In the genomic region with DNA sequence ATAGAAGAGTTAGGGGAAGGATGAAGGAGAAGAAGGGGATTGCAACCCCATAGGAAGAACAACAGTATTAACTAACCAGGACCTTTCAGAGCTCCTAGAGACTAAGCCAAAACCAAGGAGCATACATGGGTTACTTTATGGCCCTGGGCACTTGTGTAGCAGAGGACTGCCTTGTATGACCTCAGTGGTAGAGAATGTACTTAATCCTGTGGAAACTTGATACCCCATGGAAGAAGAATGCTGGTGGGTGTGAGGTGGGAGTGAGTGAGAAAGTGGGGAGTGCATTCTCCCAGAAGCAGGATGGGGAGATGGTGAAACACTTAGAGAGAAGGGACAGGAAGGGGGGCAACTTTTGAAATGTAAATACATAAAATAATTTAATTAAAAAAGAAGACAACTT, we compare ENCODE assay signal across 21 mouse cellular contexts.
A peak's percentile ranks its signal among the peaks of the same experiment; 100 is the strongest.
DNase-seq lines count a peak whose midpoint lies in the region; ATAC-seq and TF ChIP-seq lines count a peak whose summit lies in the region.
"Had no signal": no experiment of that assay in that cellular context is flagged by ENCODE, and none has a peak within 500 bp of the region (broad histone marks: within the 10 kb centered on the region; RNA-seq: fewer than 3 reads in every experiment).

No protein-coding gene starts in this region.

- DNase-seq in embryo, embryonic 10 days (ENCODE audit: low spot score) = peak; percentile 9
- DNase-seq in embryo, embryonic 11 days = no peak
- no peak for DNase-seq in kidney, postnatal 0 days (ENCODE audit: low spot score)
- no peak for DNase-seq in layer of hippocampus, postnatal 10 days (ENCODE audit: low spot score in 2 of 2)
- DNase-seq: adrenal gland, postnatal 10 days; adrenal gland, postnatal 36 days; cerebellum, adult 18-20 months; cerebellum, adult 9-10 months; cerebellum, postnatal 14 days; gastrocnemius, postnatal 10 days; gastrocnemius, postnatal 36 days; heart, adult 2 months had no signal

- no peak for TF ChIP-seq CTCF in kidney, postnatal 0 days (IDR thresholded peaks at IDR 0.05; ENCODE audit: low read depth)

- H3K27me3 ChIP-seq in kidney, postnatal 0 days (ENCODE audit: insufficient read depth, low read length) = no peaks in the 10 kb centered on the region
- H3K27me3 ChIP-seq in kidney, embryonic 16.5 days (ENCODE audit: insufficient read depth, low read length) = no peaks in the 10 kb centered on the region
- no peaks in the 10 kb centered on the region for H3K27me3 ChIP-seq in limb, embryonic 13.5 days
- H3K27me3 ChIP-seq in heart, embryonic 12.5 days (replicated peaks) = no peaks in the 10 kb centered on the region
- H3K27me3 ChIP-seq: embryonic facial prominence, embryonic 12.5 days; embryonic facial prominence, embryonic 15.5 days; hindbrain, embryonic 12.5 days; hindbrain, embryonic 15.5 days had no signal

- H3K9ac ChIP-seq in kidney, postnatal 0 days (ENCODE audit: low read depth, low read length) = no peak overlapping the region
- no peak overlapping the region for H3K9ac ChIP-seq in kidney, embryonic 16.5 days (replicated peaks; ENCODE audit: low read length)
- no peak overlapping the region for H3K9ac ChIP-seq in limb, embryonic 13.5 days
- no peak overlapping the region for H3K9ac ChIP-seq in heart, embryonic 12.5 days
- H3K9ac ChIP-seq: embryonic facial prominence, embryonic 12.5 days; embryonic facial prominence, embryonic 15.5 days; hindbrain, embryonic 12.5 days; hindbrain, embryonic 15.5 days had no signal

- ATAC-seq in kidney, postnatal 0 days (replicated peaks; ENCODE audit: low FRiP score, low read depth) = 0 out of 2 replicates have a peak, but pooled peaks have one; percentile 21
- no peak for ATAC-seq in kidney, embryonic 16.5 days (ENCODE audit: low FRiP score, low TSS enrichment)
- peak; percentile 75; the same call in 1 of the 2 replicates for ATAC-seq in limb, embryonic 13.5 days (ENCODE audit: low FRiP score, low read depth)
- no peak for ATAC-seq in heart, embryonic 12.5 days (ENCODE audit: insufficient number of reproducible peaks, low FRiP score)
- ATAC-seq: forebrain, embryonic 14.5 days had no signal

- H3K9me3 ChIP-seq in kidney, postnatal 0 days (replicated peaks; ENCODE audit: low read length) = no peaks in the 10 kb centered on the region
- no peaks in the 10 kb centered on the region for H3K9me3 ChIP-seq in kidney, embryonic 16.5 days (ENCODE audit: low read length)
- H3K9me3 ChIP-seq in limb, embryonic 13.5 days = no peaks in the 10 kb centered on the region; the same call in 1 of the 2 replicates
- 0 out of 2 replicates have a peak, but pooled peaks cover 4% of the 10 kb centered on the region for H3K9me3 ChIP-seq in heart, embryonic 12.5 days (replicated peaks)
- H3K9me3 ChIP-seq: embryonic facial prominence, embryonic 12.5 days; embryonic facial prominence, embryonic 15.5 days; hindbrain, embryonic 12.5 days; hindbrain, embryonic 15.5 days had no signal

- no peaks in the 10 kb centered on the region for H3K4me1 ChIP-seq in kidney, postnatal 0 days (replicated peaks; ENCODE audit: insufficient read depth, low read length)
- no peaks in the 10 kb centered on the region for H3K4me1 ChIP-seq in kidney, embryonic 16.5 days (ENCODE audit: insufficient read depth, low read length)
- H3K4me1 ChIP-seq in limb, embryonic 13.5 days = no peaks in the 10 kb centered on the region
- no peaks in the 10 kb centered on the region for H3K4me1 ChIP-seq in heart, embryonic 12.5 days (replicated peaks)
- H3K4me1 ChIP-seq: embryonic facial prominence, embryonic 12.5 days; embryonic facial prominence, embryonic 15.5 days; heart, embryonic 10.5 days; hindbrain, embryonic 12.5 days; hindbrain, embryonic 15.5 days had no signal

- H3K27ac ChIP-seq in kidney, postnatal 0 days = no peak overlapping the region
- no peak overlapping the region for H3K27ac ChIP-seq in kidney, embryonic 16.5 days (ENCODE audit: low read length)
- H3K27ac ChIP-seq in limb, embryonic 13.5 days = no peak overlapping the region
- H3K27ac ChIP-seq in heart, embryonic 12.5 days (ENCODE audit: poor library complexity, severe bottlenecking) = no peak overlapping the region
- H3K27ac ChIP-seq: embryonic facial prominence, embryonic 12.5 days; embryonic facial prominence, embryonic 15.5 days; heart, adult 2 months; heart, embryonic 10.5 days; hindbrain, embryonic 12.5 days; hindbrain, embryonic 15.5 days had no signal

- no peak overlapping the region for H3K4me3 ChIP-seq in kidney, postnatal 0 days (replicated peaks; ENCODE audit: low read depth, low read length)
- H3K4me3 ChIP-seq in kidney, embryonic 16.5 days (ENCODE audit: low read length) = no peak overlapping the region
- H3K4me3 ChIP-seq in limb, embryonic 13.5 days = no peak overlapping the region
- no peak overlapping the region for H3K4me3 ChIP-seq in heart, embryonic 12.5 days
- H3K4me3 ChIP-seq: embryonic facial prominence, embryonic 12.5 days; embryonic facial prominence, embryonic 15.5 days; heart, adult 2 months; heart, embryonic 10.5 days; hindbrain, embryonic 12.5 days; hindbrain, embryonic 15.5 days had no signal

- H3K36me3 ChIP-seq in kidney, postnatal 0 days (ENCODE audit: insufficient read depth, low read length) = no peaks in the 10 kb centered on the region
- H3K36me3 ChIP-seq in kidney, embryonic 16.5 days (ENCODE audit: insufficient read depth, low read length) = no peaks in the 10 kb centered on the region
- no peaks in the 10 kb centered on the region for H3K36me3 ChIP-seq in limb, embryonic 13.5 days
- H3K36me3 ChIP-seq in heart, embryonic 12.5 days = no peaks in the 10 kb centered on the region
- H3K36me3 ChIP-seq: embryonic facial prominence, embryonic 12.5 days; embryonic facial prominence, embryonic 15.5 days; heart, embryonic 10.5 days; hindbrain, embryonic 12.5 days; hindbrain, embryonic 15.5 days had no signal

- H3K4me2 ChIP-seq in kidney, postnatal 0 days (ENCODE audit: low read length) = no peak overlapping the region
- no peak overlapping the region for H3K4me2 ChIP-seq in kidney, embryonic 16.5 days (replicated peaks; ENCODE audit: low read depth, low read length)
- H3K4me2 ChIP-seq in limb, embryonic 13.5 days (replicated peaks) = no peak overlapping the region
- no peak overlapping the region for H3K4me2 ChIP-seq in heart, embryonic 12.5 days
- H3K4me2 ChIP-seq: embryonic facial prominence, embryonic 12.5 days; embryonic facial prominence, embryonic 15.5 days; hindbrain, embryonic 12.5 days; hindbrain, embryonic 15.5 days had no signal

Comparison
In these comparisons a context has a peak if more than half of its experiments do, and no peak if none do; other contexts are left out.
1. ATAC-seq: peak in kidney, postnatal 0 days (single experiment) and limb, embryonic 13.5 days (single experiment); none in kidney, embryonic 16.5 days (single experiment) and heart, embryonic 12.5 days (single experiment).